Mouse (Mus musculus): Measurements from ENCODE around the gene Plekho1. TPM values are rescaled to one million over a fixed set of nuclear protein-coding genes. Genes with fewer than 3 reads are reported as not detected.
"Not testable (repeated sequence)": the region's sequence is repeated elsewhere in the genome, so short reads cannot be mapped to it uniquely, and the experiment has no call there.

Plekho1 gene
- total RNA-seq, 2 experiments from 2014 or later: 67.5 to 69.7 TPM

DNA sequence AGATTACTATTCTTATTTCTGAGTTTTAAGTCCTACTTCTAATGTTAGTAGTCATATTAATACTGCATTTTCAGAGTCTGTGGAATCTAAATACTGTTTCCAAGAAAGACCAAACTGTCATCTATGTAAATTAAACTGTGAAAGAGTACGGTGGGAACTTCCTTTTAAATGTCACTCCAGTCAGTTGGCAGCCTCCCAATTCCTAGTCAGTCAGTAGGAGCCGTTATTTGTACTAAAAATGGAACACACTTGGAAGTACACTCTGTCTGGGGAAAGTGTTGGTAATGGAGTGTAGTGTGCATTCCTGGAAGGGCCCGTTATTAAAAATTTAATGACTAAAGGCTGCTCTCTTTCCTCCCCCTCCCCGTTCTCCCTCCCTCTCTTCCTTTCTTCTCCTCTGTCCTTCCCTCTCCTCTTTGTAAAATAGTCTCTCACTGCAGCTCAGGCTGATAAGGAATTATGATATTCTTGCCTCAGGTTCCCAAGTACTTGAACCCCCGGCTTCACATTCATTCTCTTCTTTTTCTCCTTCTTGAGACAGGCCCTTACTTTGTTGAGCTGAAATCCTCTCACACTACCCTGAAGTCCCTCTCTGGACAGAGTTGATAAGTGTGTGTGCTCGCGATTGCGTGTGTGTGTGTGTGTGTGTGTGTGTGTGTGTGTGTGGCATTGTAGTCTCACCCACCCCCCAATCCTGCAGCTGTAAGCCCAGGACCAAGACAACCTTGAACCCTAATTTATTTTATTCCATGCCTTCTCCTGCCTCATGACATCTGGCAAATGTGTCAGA is 38.2 kb downstream of the Plekho1 start:
- DNase-seq (ENCODE audit: low spot score in 2 of 2): peak; percentile 75
- intact Hi-C loops (cut with DNase I): loop anchor here (5.0 kb wide), 1 partner anchor 95 kb away; no protein-coding TSS in a partner anchor

DNA sequence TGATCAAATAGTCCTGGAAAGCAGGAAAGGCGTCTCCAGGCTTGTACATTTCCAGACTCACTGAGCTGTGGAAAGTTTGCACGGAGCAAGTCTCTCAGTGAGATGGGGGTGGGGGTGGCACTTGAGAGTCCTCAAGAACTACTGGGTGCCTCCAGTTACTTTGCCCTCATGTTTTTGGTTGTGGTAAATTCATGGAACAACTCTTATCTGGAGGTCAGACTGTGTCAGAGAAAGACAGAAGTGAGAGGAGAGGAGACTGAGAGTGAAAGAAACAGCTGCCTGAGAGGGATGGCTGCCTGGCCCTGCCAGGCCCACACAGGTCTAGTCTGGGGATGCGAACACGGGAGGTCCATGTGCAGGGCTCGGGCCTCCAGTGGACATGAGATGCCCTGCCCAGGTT is 40.5 kb downstream of the Plekho1 start:
- intact Hi-C loops (cut with DNase I): loop anchor here (5.0 kb wide), 1 partner anchor 93 kb away; no protein-coding TSS in a partner anchor
- no peak for DNase-seq (ENCODE audit: low spot score in 2 of 2)

DNA sequence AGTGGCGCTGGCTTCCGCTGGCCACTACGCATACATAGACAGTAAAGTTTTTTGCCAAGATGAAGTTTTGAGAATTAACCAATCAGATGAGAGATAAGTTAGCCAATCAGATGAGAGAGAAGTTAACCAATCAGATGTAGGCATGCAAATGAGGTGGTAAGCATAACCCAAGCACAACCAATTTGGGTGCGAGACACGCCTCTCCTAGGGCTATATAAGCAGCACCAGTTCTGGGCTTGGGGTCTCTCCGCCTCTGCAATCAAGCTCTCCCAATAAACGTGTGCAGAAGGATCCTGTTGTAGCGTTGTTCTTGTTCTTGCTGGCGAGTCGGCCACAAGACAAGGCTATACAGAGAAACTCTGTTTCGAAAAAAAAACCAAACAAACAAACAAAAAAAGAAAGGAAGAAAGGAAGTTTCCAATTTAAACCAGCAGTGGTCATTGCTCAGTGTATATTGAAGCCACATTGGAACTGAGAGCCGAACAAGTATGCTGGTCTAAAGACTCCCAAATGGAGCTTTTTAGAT is 41.1 kb downstream of the Plekho1 start:
- DNase-seq (ENCODE audit: low spot score in 2 of 2): not testable (repeated sequence)
- intact Hi-C loops (cut with DNase I): loop anchor here (5.0 kb wide), 1 partner anchor 92 kb away; no protein-coding TSS in a partner anchor

DNA sequence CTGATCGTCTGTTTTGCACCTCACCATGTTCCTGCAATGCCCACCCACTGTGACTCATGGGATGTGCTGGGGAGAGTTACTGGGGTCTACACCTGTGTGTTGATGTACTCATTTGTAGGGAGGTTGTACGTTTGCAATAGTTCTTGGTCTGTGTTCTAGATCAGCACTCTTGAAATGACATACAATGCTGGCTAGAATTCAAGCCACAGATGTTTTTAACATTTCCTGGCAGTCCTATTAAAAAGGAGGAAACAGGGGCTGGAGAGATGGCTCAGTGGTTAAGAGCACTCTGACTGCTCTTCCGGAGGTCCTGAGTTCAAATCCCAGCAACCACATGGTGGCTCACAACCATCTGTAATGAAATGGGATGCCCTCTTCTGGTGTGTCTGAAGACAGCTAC is 42.3 kb downstream of the Plekho1 start:
- no peak for DNase-seq (ENCODE audit: low spot score in 2 of 2)
- intact Hi-C loops (cut with DNase I): no loop called here

DNA sequence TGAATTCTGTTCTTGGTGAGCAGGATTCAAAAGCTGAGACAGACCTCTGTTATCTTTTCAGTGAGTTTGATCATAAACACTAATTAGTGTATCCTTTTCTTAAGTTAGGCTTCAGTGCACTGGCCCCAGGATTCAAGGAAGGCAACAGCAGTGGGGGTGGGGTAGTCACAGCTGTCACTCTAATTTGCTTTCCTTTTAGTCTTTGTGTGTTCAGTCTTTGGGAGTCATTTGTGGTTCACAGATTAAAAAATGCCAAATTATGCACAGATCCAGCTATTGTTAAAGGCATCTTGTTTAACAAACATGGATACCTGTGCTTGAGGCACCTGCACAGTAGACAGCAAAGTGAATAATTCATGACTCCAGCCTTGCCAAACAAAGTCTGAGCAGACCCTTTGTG is 42.8 kb downstream of the Plekho1 start:
- DNase-seq (ENCODE audit: low spot score in 2 of 2): no peak
- intact Hi-C loops (cut with DNase I): no loop called here

DNA sequence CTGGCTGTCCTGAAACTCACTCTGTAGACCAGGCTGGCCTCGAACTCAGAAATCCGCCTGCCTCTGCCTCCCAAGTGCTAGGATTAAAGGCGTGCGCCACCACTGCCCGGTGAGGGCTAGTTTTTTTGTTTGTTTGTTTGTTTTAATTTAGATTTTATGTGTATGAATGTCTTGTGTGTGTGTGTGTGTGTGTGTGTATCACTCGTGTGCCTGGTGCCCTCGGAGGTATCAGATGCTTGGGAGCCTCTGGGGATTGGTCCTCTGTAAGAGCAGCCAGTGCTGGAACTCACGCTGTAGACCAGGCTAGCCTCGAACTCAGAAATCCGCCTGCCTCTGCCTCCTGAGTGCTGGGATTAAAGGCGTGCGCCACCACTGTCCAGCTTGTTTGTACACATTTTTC is 44.2 kb downstream of the Plekho1 start:
- DNase-seq (ENCODE audit: low spot score in 2 of 2); intact Hi-C loops (cut with DNase I): not testable (repeated sequence)

DNA sequence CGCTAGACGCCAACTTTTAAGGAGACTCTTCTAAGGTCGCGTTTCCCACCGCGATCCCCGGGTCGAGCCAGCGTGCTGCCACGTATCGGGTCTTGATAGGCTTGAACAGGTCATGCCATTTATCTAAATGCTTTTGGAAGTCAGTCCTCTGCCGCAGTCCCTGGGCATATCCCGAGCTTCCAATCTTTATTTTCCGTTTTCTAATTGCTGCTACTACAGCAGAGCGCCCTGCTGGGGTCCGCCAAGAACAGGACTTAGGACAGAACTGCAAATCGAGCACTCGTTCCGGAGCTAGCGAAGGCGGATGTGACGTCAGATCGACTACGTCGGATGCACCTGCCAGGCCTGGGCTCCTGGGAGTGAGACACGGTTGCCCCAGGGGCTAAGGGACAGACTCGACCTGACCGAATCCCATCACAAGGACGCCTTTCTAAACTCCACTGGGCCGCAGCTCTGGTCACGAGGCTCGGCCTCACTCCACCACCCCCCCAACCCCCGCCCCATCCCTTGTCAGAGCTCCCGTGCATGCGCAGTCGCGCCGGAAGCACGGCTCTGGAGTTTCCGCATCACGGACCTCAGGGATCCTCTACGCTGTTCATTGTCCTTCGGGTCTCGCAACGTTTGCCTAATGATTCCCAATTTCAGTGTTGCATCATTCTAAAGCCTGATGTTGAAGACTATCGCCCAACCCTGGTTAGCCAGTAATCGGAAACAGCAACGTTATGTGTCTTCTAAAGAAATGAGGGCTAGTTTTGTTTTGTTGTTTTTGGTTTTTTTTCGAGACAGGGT is 44.8 kb downstream of the Plekho1 start:
- DNase-seq (ENCODE audit: low spot score in 2 of 2): peak; percentile 89
- intact Hi-C loops (cut with DNase I): no loop called here

DNA sequence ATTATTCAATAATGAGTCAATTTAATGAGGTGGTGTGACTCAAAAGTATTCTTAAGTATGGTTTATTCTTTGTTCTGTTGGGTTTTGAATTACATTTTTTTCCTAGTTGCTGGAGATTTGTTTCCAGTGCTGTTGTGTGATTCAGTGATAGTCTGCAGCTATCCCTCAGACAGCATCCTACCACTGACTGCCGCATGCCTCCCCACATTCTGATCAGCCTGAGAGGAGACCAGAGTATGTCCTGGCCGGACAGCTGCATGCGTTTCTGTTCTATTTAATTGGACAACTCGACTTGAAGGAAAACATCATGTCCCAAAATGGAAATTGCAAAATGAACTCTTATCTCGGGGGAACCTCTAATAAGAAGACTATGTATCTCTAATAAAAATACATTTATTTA is 47.5 kb downstream of the Plekho1 start:
- no peak for DNase-seq (ENCODE audit: low spot score in 2 of 2)
- intact Hi-C loops (cut with DNase I): no loop called here

DNA sequence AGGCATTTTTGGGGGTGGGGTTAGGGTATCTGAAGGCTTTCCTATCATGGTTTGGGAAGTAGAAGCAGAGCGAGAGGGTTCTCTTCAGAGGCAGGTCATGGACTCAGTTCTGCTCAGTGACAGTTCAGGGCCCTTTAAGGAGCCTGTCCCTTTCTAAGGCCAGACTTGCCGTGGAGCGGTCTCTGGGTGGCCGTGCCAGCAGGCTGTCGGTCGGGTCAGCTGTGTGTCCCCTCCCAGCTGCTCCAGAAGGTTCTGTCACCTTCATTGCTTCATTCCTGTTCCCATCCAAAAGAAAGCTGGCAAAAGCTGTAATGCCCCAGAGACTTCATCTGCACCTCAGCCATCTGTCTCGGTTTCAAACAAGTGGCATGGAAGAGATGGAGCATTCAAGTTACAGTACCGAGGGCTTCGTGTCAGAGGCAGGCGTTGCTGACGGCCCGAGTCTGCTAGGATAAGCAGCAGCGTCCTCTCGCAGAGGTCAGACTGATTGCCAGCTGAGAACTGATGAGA is 50.0 kb downstream of the Plekho1 start:
- intact Hi-C loops (cut with DNase I): no loop called here
- DNase-seq (ENCODE audit: low spot score in 2 of 2): no peak

DNA sequence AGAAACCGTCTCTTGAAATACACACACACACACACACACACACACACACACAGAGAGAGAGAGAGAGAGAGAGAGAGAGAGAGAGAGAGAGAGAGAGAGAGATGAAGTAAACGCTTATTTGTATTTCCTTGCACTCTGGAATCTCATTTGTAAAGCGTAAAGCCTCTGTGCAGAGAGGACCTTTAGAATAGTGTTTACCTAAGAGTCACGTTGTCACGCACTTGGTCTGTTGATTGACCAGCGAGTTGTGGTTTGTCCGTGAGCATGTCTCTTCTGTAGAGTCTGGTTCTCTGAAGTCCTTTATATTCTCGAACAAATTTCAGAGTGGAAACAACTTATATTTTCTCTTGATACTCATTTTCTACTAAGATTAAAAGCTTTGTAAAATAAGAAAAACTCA is 51.1 kb downstream of the Plekho1 start:
- intact Hi-C loops (cut with DNase I): no loop called here
- no peak for DNase-seq (ENCODE audit: low spot score in 2 of 2)

DNA sequence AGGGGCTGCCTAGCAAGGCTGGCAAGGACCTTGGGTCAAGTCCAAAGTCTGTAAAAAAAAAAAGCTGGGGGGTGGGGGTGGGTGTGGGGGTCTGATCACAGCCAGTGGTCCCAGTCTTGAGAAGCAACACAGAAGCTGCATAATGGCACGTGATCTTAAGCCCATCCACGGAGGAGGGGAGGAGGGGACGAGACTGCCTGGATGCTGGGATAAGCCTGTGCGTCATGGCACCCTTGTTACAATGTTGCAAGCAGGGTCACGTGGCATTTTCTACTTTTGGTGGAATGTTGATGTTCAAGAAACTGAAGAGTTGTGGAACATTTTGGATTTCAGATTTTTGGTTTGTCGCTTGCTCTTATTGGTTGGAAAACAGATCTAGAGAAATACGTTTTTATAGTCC is 52.6 kb downstream of the Plekho1 start:
- intact Hi-C loops (cut with DNase I): no loop called here
- no peak for DNase-seq (ENCODE audit: low spot score in 2 of 2)

DNA sequence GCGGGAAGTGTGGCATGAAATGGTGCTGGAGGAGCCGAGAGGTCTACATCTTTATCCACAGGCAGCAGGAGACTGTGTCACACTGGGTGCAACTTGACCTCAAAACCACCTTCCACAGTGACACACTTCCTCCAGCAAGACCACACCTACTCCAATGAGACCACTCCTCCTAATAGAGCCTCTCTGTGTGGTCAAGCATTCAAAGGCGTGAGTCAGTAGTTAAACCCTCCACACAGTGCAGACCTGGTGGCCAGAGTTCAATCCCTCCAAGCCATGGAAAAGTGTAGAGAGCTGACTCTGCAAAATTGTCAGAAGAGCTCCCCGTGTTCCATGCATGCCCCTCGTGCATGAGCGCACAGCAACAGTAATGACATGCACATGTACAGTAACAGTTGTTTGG is 53.1 kb downstream of the Plekho1 start:
- DNase-seq (ENCODE audit: low spot score in 2 of 2): no peak
- intact Hi-C loops (cut with DNase I): no loop called here

DNA sequence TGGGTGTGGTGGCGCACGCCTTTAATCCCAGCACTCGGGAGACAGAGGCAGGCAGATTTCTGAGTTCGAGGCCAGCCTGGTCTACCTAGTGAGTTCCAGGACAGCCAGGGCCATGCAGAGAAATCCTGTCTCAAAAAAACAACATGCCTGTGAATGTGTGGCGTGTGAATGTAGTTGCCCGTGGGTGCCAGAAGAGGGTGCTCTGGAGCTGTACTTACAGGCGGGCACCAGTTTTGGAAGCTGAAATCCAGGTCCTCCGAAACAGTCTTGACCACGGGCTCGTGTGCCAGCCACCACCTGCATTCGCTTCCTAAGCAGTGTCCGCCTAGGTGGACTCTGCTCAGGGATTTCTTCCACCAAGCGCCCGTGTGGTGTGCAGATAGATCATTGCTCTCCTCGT is 57.0 kb downstream of the Plekho1 start:
- intact Hi-C loops (cut with DNase I): no loop called here
- no peak for DNase-seq (ENCODE audit: low spot score in 2 of 2)

Other genes with a start within 250 kb of the Plekho1 start
- gene Tars2, start 235.8 kb downstream of the Plekho1 start, total RNA-seq (2021): 10 to 100 TPM; 37.3 to 40.8 TPM
- 10 to 100 TPM; 61.3 to 61.8 TPM for gene Rprd2, start 177.1 kb downstream of the Plekho1 start, total RNA-seq (2021)
- 10 to 100 TPM; 26.3 to 33.9 TPM for gene Prpf3, start 140.1 kb downstream of the Plekho1 start, total RNA-seq (2021)
- gene Mrps21, start 124.5 kb downstream of the Plekho1 start, total RNA-seq (2021): 100 to 1,000 TPM; 152 to 157 TPM
- 10 to 100 TPM; 17.0 to 20.9 TPM for gene Ciart, start 113.8 kb downstream of the Plekho1 start, total RNA-seq (2021)
- 10 to 100 TPM; 10.4 to 12.7 TPM for gene BC028528, start 104.0 kb downstream of the Plekho1 start, total RNA-seq (2021)
- gene Aph1a, start 102.0 kb downstream of the Plekho1 start, total RNA-seq (2021): 10 to 100 TPM; 72.2 to 79.0 TPM
- 1 to 10 TPM; 5.3 to 5.5 TPM for gene Car14, start 91.3 kb downstream of the Plekho1 start, total RNA-seq (2021)
- gene Anp32e, start 66.8 kb downstream of the Plekho1 start, total RNA-seq (2021): 100 to 1,000 TPM in 1 of 2 experiments, 10 to 100 TPM in 1; 95.6 to 107 TPM
- 10 to 100 TPM; 34.3 to 37.3 TPM for gene Vps45, start 62.5 kb upstream of the Plekho1 start, total RNA-seq (2021)
- gene Otud7b, start 108.5 kb upstream of the Plekho1 start, total RNA-seq (2021): 10 to 100 TPM; 18.2 to 22.3 TPM
- gene Mtmr11, start 166.0 kb upstream of the Plekho1 start, total RNA-seq (2021): 1 to 10 TPM; 4.5 to 6.0 TPM
- gene Sf3b4, start 176.3 kb upstream of the Plekho1 start, total RNA-seq (2021): 10 to 100 TPM; 43.4 to 46.8 TPM
- gene Sv2a, start 185.2 kb upstream of the Plekho1 start, total RNA-seq (2021): 100 to 1,000 TPM; 448 to 477 TPM
- 10 to 100 TPM; 16.8 to 17.6 TPM for gene Bola1, start 223.7 kb upstream of the Plekho1 start, total RNA-seq (2021)
- gene Hist2h2ab, start 223.9 kb upstream of the Plekho1 start, total RNA-seq (2021): 10 to 100 TPM in 1 of 2 experiments, 1 to 10 TPM in 1; 7.4 to 11.7 TPM
- gene Hist2h2ac, start 224.9 kb upstream of the Plekho1 start, total RNA-seq (2021): 10 to 100 TPM; 20.6 to 28.7 TPM
- gene Hist2h2be, start 225.1 kb upstream of the Plekho1 start, total RNA-seq (2021): 1 to 10 TPM; 2.3 to 3.8 TPM
- gene Hist2h3c2, start 243.1 kb upstream of the Plekho1 start, total RNA-seq (2021): 1 to 10 TPM; 8.4 to 9.7 TPM
- 100 to 1,000 TPM; 205 to 244 TPM for gene Hist2h2aa2, start 244.3 kb upstream of the Plekho1 start, total RNA-seq (2021)
- gene Hist2h2aa1, start 249.5 kb upstream of the Plekho1 start, total RNA-seq (2021): 10 to 100 TPM in 1 of 2 experiments, 1 to 10 TPM in 1; 5.8 to 10.8 TPM